Comparison of ENCODE assay signal across 8 mouse cellular contexts in genomic region chr11:3453467-3453866, GRCm38 (mm10). TPM values are rescaled to one million over a fixed set of nuclear protein-coding genes. Genes with fewer than 3 reads are reported as not detected.
DNase-seq lines count a peak whose midpoint lies in the region; ATAC-seq and TF ChIP-seq lines count a peak whose summit lies in the region.

No protein-coding gene starts in this region.

- H3K36me3 ChIP-seq in forebrain, embryonic 11.5 days (ENCODE audit: control insufficient read depth, insufficient read depth, low read length): no peaks in the 10 kb centered on the region; the same call in 1 of the 2 replicates
- H3K36me3 ChIP-seq in kidney, postnatal 0 days (ENCODE audit: insufficient read depth, low read length): no peaks in the 10 kb centered on the region
- peaks cover 7% of the 10 kb centered on the region; the same call in 1 of the 2 replicates for H3K36me3 ChIP-seq in midbrain, embryonic 14.5 days (ENCODE audit: control insufficient read depth, insufficient read depth, low read length)

- H3K4me2 ChIP-seq in forebrain, embryonic 11.5 days (ENCODE audit: low read depth, low read length, severe bottlenecking): peak overlapping the region; percentile 93; the same call in 1 of the 2 replicates
- peak overlapping the region; percentile 78 for H3K4me2 ChIP-seq in kidney, postnatal 0 days (ENCODE audit: low read length)
- peak overlapping the region; percentile 77 for H3K4me2 ChIP-seq in midbrain, embryonic 14.5 days (ENCODE audit: low read length)

- no peaks in the 10 kb centered on the region for H3K27me3 ChIP-seq in forebrain, embryonic 11.5 days (ENCODE audit: control insufficient read depth, insufficient read depth, low read length)
- no peaks in the 10 kb centered on the region for H3K27me3 ChIP-seq in kidney, postnatal 0 days (ENCODE audit: insufficient read depth, low read length)
- no peaks in the 10 kb centered on the region for H3K27me3 ChIP-seq in midbrain, embryonic 14.5 days (ENCODE audit: control insufficient read depth, insufficient read depth, low read length)

- H3K4me3 ChIP-seq in forebrain, embryonic 11.5 days (ENCODE audit: low read depth, low read length): peak overlapping the region; percentile 73; the same call in 1 of the 2 replicates
- 0 out of 2 replicates have a peak overlapping the region, but pooled peaks have one; percentile 94 for H3K4me3 ChIP-seq in kidney, postnatal 0 days (replicated peaks; ENCODE audit: low read depth, low read length)
- H3K4me3 ChIP-seq in midbrain, embryonic 14.5 days (replicated peaks; ENCODE audit: low read depth, low read length): peak overlapping the region; percentile 75

- no peaks in the 10 kb centered on the region for H3K9me3 ChIP-seq in forebrain, embryonic 11.5 days (ENCODE audit: control insufficient read depth, low read length)
- no peaks in the 10 kb centered on the region for H3K9me3 ChIP-seq in kidney, postnatal 0 days (replicated peaks; ENCODE audit: low read length)
- H3K9me3 ChIP-seq in midbrain, embryonic 14.5 days (ENCODE audit: control insufficient read depth, low read length): no peaks in the 10 kb centered on the region

- H3K27ac ChIP-seq in forebrain, embryonic 11.5 days (ENCODE audit: low read depth, low read length): no peak overlapping the region
- H3K27ac ChIP-seq in kidney, postnatal 0 days: no peak overlapping the region
- no peak overlapping the region for H3K27ac ChIP-seq in midbrain, embryonic 14.5 days (replicated peaks; ENCODE audit: low read depth, low read length)

- WGBS in forebrain, embryonic 11.5 days: 82% methylated on average over 6 of the region's 6 CpGs
- whole genome bisulfite sequencing in kidney, postnatal 0 days: 65% methylated on average over 6 of the region's 6 CpGs
- 87% methylated on average over 6 of the region's 6 CpGs for WGBS in midbrain, embryonic 14.5 days

- peak; percentile 20 for DNase-seq in gastrocnemius, adult 18-20 months (ENCODE audit: low spot score)
- no peak for DNase-seq in gastrocnemius, adult 8-10 months (ENCODE audit: low spot score in 2 of 2)
- peak; percentile 83 for DNase-seq in ES-CJ7 (ENCODE audit: low read depth, low spot score)
- no peak for DNase-seq in forebrain, embryonic 11.5 days (ENCODE audit: low spot score)
- no peak for DNase-seq in kidney, postnatal 0 days (ENCODE audit: low spot score)
- DNase-seq in midbrain, embryonic 14.5 days: no peak
- DNase-seq in layer of hippocampus, postnatal 14 days (ENCODE audit: low spot score in 2 of 2): no peak
- no peak for DNase-seq in yolk sac, embryonic 10.5 days (ENCODE audit: low spot score)

- no peak overlapping the region for H3K9ac ChIP-seq in forebrain, embryonic 11.5 days (ENCODE audit: low read length)
- H3K9ac ChIP-seq in kidney, postnatal 0 days (ENCODE audit: low read depth, low read length): no peak overlapping the region
- H3K9ac ChIP-seq in midbrain, embryonic 14.5 days (replicated peaks; ENCODE audit: low read length): no peak overlapping the region

- no peak for ATAC-seq in forebrain, embryonic 11.5 days (replicated peaks; ENCODE audit: low FRiP score)
- ATAC-seq in kidney, postnatal 0 days (replicated peaks; ENCODE audit: low FRiP score, low read depth): no peak
- no peak for ATAC-seq in midbrain, embryonic 14.5 days (ENCODE audit: low FRiP score, low TSS enrichment)

- no peaks in the 10 kb centered on the region for H3K4me1 ChIP-seq in forebrain, embryonic 11.5 days (replicated peaks; ENCODE audit: control insufficient read depth, insufficient read depth, low read length)
- H3K4me1 ChIP-seq in kidney, postnatal 0 days (replicated peaks; ENCODE audit: insufficient read depth, low read length): peaks cover 9% of the 10 kb centered on the region; the same call in 1 of the 2 replicates
- H3K4me1 ChIP-seq in midbrain, embryonic 14.5 days (ENCODE audit: control insufficient read depth, insufficient read depth, low read length): peaks cover 21% of the 10 kb centered on the region

- peak; percentile 46; the same call in 1 of the 2 replicates for TF ChIP-seq CTCF in kidney, postnatal 0 days (IDR thresholded peaks at IDR 0.05; ENCODE audit: low read depth)

RNA-seq across cellular contexts. Expression of gene Rnf185, which starts 1.3 kb away (rescaled TPM):
- total RNA-seq in gastrocnemius, adult 18-20 months (2021): 10 to 100 TPM; 14.4 to 19.0 TPM
- 10 to 100 TPM; 15.4 to 23.1 (median 16.3) TPM for total RNA-seq in gastrocnemius, adult 8-10 months (2022)
- 45.9 and 47.5 TPM in 2 replicates for polyA plus RNA-seq in forebrain, embryonic 11.5 days (2014; fragmentation: Nextera tagmentation; extraction: Ambion mirVana)
- polyA plus RNA-seq in kidney, postnatal 0 days (2015; fragmentation: Nextera tagmentation; extraction: Ambion mirVana): 37.8 and 39.1 TPM in 2 replicates
- 40.3 and 55.3 TPM in 2 replicates for polyA plus RNA-seq in midbrain, embryonic 14.5 days (2014; fragmentation: Nextera tagmentation; extraction: Ambion mirVana)
- 10 to 100 TPM; 22.9 to 24.9 TPM for total RNA-seq in layer of hippocampus, postnatal 14 days (2021)

RNA-seq across cellular contexts. Expression of gene Pla2g3, which starts 34.6 kb away (rescaled TPM):
- total RNA-seq in gastrocnemius, adult 18-20 months (2021): not detected
- total RNA-seq in gastrocnemius, adult 8-10 months (2022): not detected
- 0.45 and 0.92 TPM in 2 replicates for polyA plus RNA-seq in forebrain, embryonic 11.5 days (2014; fragmentation: Nextera tagmentation; extraction: Ambion mirVana)
- 0.25 and 0.32 TPM in 2 replicates for polyA plus RNA-seq in kidney, postnatal 0 days (2015; fragmentation: Nextera tagmentation; extraction: Ambion mirVana)
- polyA plus RNA-seq in midbrain, embryonic 14.5 days (2014; fragmentation: Nextera tagmentation; extraction: Ambion mirVana): 0.59 and 0.72 TPM in 2 replicates
- 10 to 100 TPM in 1 of 2 experiments, 1 to 10 TPM in 1; 7.1 to 13.0 TPM for total RNA-seq in layer of hippocampus, postnatal 14 days (2021)

RNA-seq across cellular contexts. Expression of gene Limk2, which starts 44.5 kb away (rescaled TPM):
- 10 to 100 TPM; 10.4 to 12.1 TPM for total RNA-seq in gastrocnemius, adult 18-20 months (2021)
- 10 to 100 TPM; 10.9 to 12.5 (median 11.9) TPM for total RNA-seq in gastrocnemius, adult 8-10 months (2022)
- polyA plus RNA-seq in forebrain, embryonic 11.5 days (2014; fragmentation: Nextera tagmentation; extraction: Ambion mirVana): 51.8 and 63.9 TPM in 2 replicates
- polyA plus RNA-seq in kidney, postnatal 0 days (2015; fragmentation: Nextera tagmentation; extraction: Ambion mirVana): 28.8 and 31.8 TPM in 2 replicates
- polyA plus RNA-seq in midbrain, embryonic 14.5 days (2014; fragmentation: Nextera tagmentation; extraction: Ambion mirVana): 155 and 172 TPM in 2 replicates
- 100 to 1,000 TPM in 1 of 2 experiments, 10 to 100 TPM in 1; 98.7 to 113 TPM for total RNA-seq in layer of hippocampus, postnatal 14 days (2021)

RNA-seq across cellular contexts. Expression of gene Inpp5j, which starts 51.2 kb away (rescaled TPM):
- total RNA-seq in gastrocnemius, adult 18-20 months (2021): 1 to 10 TPM; 2.4 to 2.9 TPM
- total RNA-seq in gastrocnemius, adult 8-10 months (2022): 1 to 10 TPM; 1.3 to 2.4 (median 1.7) TPM
- 0.31 and 0.47 TPM in 2 replicates for polyA plus RNA-seq in forebrain, embryonic 11.5 days (2014; fragmentation: Nextera tagmentation; extraction: Ambion mirVana)
- 4.5 and 4.7 TPM in 2 replicates for polyA plus RNA-seq in kidney, postnatal 0 days (2015; fragmentation: Nextera tagmentation; extraction: Ambion mirVana)
- polyA plus RNA-seq in midbrain, embryonic 14.5 days (2014; fragmentation: Nextera tagmentation; extraction: Ambion mirVana): 3.2 and 4.7 TPM in 2 replicates
- total RNA-seq in layer of hippocampus, postnatal 14 days (2021): 10 to 100 TPM; 66.1 to 72.1 TPM

Comparison
In these comparisons a context has a peak if more than half of its experiments do, and no peak if none do; other contexts are left out.
1. DNase-seq: peak in gastrocnemius, adult 18-20 months (single experiment) and ES-CJ7 (single experiment); none in gastrocnemius, adult 8-10 months (0 of 2), forebrain, embryonic 11.5 days (single experiment), kidney, postnatal 0 days (single experiment), midbrain, embryonic 14.5 days (single experiment), layer of hippocampus, postnatal 14 days (0 of 2) and yolk sac, embryonic 10.5 days (single experiment).
2. RNA of gene Pla2g3, which starts 34.6 kb away (total RNA-seq): 7.1 to 13.0 TPM in layer of hippocampus, postnatal 14 days; not detected in gastrocnemius, adult 18-20 months and not detected in gastrocnemius, adult 8-10 months; every median in the first group is over 4 times any median in the second.
3. RNA of gene Limk2, which starts 44.5 kb away (total RNA-seq): 98.7 to 113 TPM in layer of hippocampus, postnatal 14 days; 10.9 to 12.5 TPM in gastrocnemius, adult 8-10 months and 10.4 to 12.1 TPM in gastrocnemius, adult 18-20 months; every median in the first group is over 4 times any median in the second.
4. Peak in every context shown above with its lines, with median percentiles within 50 percentile points of each other: H3K4me2 ChIP-seq and H3K4me3 ChIP-seq.